Mouse (Mus musculus): Measurements from ENCODE around the gene D430019H16Rik. TPM values are rescaled to one million over a fixed set of nuclear protein-coding genes. Genes with fewer than 3 reads are reported as not detected.

Gene D430019H16Rik
- polyA plus RNA-seq, 1 experiment from 2014 or later, result 13.8 TPM

GRCm38 (mm10) chr12:105454258-105455062 is 804 bp downstream of the D430019H16Rik start:
- Histone ChIP-seq H3K9ac (replicated peaks) (peak overlapping the region; percentile 93), H3K4me3 (peak overlapping the region; percentile 93), H3K4me2 (replicated peaks) (peak overlapping the region; percentile 61), H3K4me1 (peaks cover 46% of the 10 kb centered on the region), H3K27ac (replicated peaks) (peak overlapping the region; percentile 84), H3K9me3 (no peaks in the 10 kb centered on the region), H3K36me3 (no peaks in the 10 kb centered on the region), H3K27me3 (no peaks in the 10 kb centered on the region)
- 2% methylated on average over 21 of the region's 21 CpGs for WGBS
- ATAC-seq (replicated peaks), result peak; percentile 70

GRCm38 (mm10) chr12:105455063-105455559 is 1.5 kb downstream of the D430019H16Rik start:
- Histone ChIP-seq H3K9ac (replicated peaks) (peak overlapping the region; percentile 93), H3K4me1 (peaks cover 50% of the 10 kb centered on the region), H3K36me3 (no peaks in the 10 kb centered on the region), H3K4me2 (replicated peaks) (peak overlapping the region; percentile 61), H3K27ac (replicated peaks) (peak overlapping the region; percentile 84), H3K9me3 (no peaks in the 10 kb centered on the region), H3K27me3 (no peaks in the 10 kb centered on the region), H3K4me3 (peak overlapping the region; percentile 93)
- under 1% methylated on average over 4 of the region's 4 CpGs for WGBS
- ATAC-seq (replicated peaks), result peak; percentile 46

GRCm38 (mm10) chr12:105458791-105459190 is 5.1 kb downstream of the D430019H16Rik start:
- WGBS, result 95% methylated on average over 6 of the region's 6 CpGs
- H3K4me2 ChIP-seq (replicated peaks), result no peak overlapping the region
- H3K27ac ChIP-seq (replicated peaks), result no peak overlapping the region
- no peak overlapping the region for H3K4me3 ChIP-seq
- no peaks in the 10 kb centered on the region for H3K27me3 ChIP-seq
- no peaks in the 10 kb centered on the region for H3K9me3 ChIP-seq
- ATAC-seq (replicated peaks), result no peak
- peaks cover 46% of the 10 kb centered on the region for H3K4me1 ChIP-seq
- peaks cover 4% of the 10 kb centered on the region; the same call in 1 of the 2 replicates for H3K36me3 ChIP-seq
- H3K9ac ChIP-seq (replicated peaks), result no peak overlapping the region

GRCm38 (mm10) chr12:105461066-105461465 is 7.4 kb downstream of the D430019H16Rik start:
- Histone ChIP-seq H3K4me2 (replicated peaks) (no peak overlapping the region), H3K4me3 (no peak overlapping the region), H3K9me3 (no peaks in the 10 kb centered on the region), H3K27me3 (no peaks in the 10 kb centered on the region), H3K27ac (replicated peaks) (no peak overlapping the region), H3K9ac (replicated peaks) (no peak overlapping the region), H3K36me3 (peaks cover 4% of the 10 kb centered on the region; the same call in 1 of the 2 replicates), H3K4me1 (peaks cover 37% of the 10 kb centered on the region)
- WGBS, result 78% methylated on average over 6 of the region's 6 CpGs
- ATAC-seq (replicated peaks), result no peak

GRCm38 (mm10) chr12:105469026-105469425 is 15.4 kb downstream of the D430019H16Rik start:
- Histone ChIP-seq H3K4me2 (replicated peaks) (no peak overlapping the region), H3K27me3 (no peaks in the 10 kb centered on the region), H3K36me3 (no peaks in the 10 kb centered on the region), H3K27ac (replicated peaks) (no peak overlapping the region), H3K4me1 (peaks cover 17% of the 10 kb centered on the region), H3K4me3 (no peak overlapping the region), H3K9ac (replicated peaks) (no peak overlapping the region), H3K9me3 (no peaks in the 10 kb centered on the region)
- WGBS, result 68% methylated on average over 8 of the region's 8 CpGs
- no peak for ATAC-seq (replicated peaks)

GRCm38 (mm10) chr12:105475230-105475911 is 21.7 kb downstream of the D430019H16Rik start:
- 0 out of 2 replicates have a peak, but pooled peaks have one; percentile 26 for ATAC-seq (replicated peaks)
- no peaks in the 10 kb centered on the region for H3K27me3 ChIP-seq
- peaks cover 6% of the 10 kb centered on the region; the same call in 1 of the 2 replicates for H3K36me3 ChIP-seq
- no peak overlapping the region for H3K4me3 ChIP-seq
- H3K9me3 ChIP-seq, result no peaks in the 10 kb centered on the region
- H3K27ac ChIP-seq (replicated peaks), result peak overlapping the region; percentile 56; the same call in 1 of the 2 replicates
- no peak overlapping the region for H3K4me2 ChIP-seq (replicated peaks)
- H3K9ac ChIP-seq (replicated peaks), result no peak overlapping the region
- WGBS, result 66% methylated on average over 12 of the region's 12 CpGs
- H3K4me1 ChIP-seq, result peaks cover 12% of the 10 kb centered on the region

- 0 out of 2 replicates have a peak, but pooled peaks have one; percentile 28 for ATAC-seq (replicated peaks)
Observed at GRCm38 (mm10) chr12:105476453-105476852, 22.8 kb downstream of the D430019H16Rik start.

GRCm38 (mm10) chr12:105476993-105477392 is 23.3 kb downstream of the D430019H16Rik start:
- Histone ChIP-seq H3K9me3 (no peaks in the 10 kb centered on the region), H3K36me3 (peaks cover 9% of the 10 kb centered on the region; the same call in 1 of the 2 replicates), H3K4me1 (peaks cover 12% of the 10 kb centered on the region), H3K4me2 (replicated peaks) (no peak overlapping the region), H3K4me3 (no peak overlapping the region), H3K27me3 (no peaks in the 10 kb centered on the region), H3K27ac (replicated peaks) (no peak overlapping the region), H3K9ac (replicated peaks) (no peak overlapping the region)
- ATAC-seq (replicated peaks), result no peak
- WGBS, result 69% methylated on average over 9 of the region's 9 CpGs

More at GRCm38 (mm10) chr12:105476453-105476852, 22.8 kb downstream of the D430019H16Rik start:
- no peak overlapping the region for H3K4me3 ChIP-seq
- peak overlapping the region; percentile 56 for H3K27ac ChIP-seq (replicated peaks)
- WGBS, result 49% methylated on average over 9 of the region's 9 CpGs
- no peak overlapping the region for H3K9ac ChIP-seq (replicated peaks)
- H3K9me3 ChIP-seq, result no peaks in the 10 kb centered on the region
- H3K36me3 ChIP-seq, result peaks cover 9% of the 10 kb centered on the region; the same call in 1 of the 2 replicates
- no peak overlapping the region for H3K4me2 ChIP-seq (replicated peaks)
- H3K27me3 ChIP-seq, result no peaks in the 10 kb centered on the region
- H3K4me1 ChIP-seq, result peaks cover 12% of the 10 kb centered on the region

- Histone ChIP-seq H3K27ac (replicated peaks) (no peak overlapping the region), H3K27me3 (no peaks in the 10 kb centered on the region), H3K9ac (replicated peaks) (no peak overlapping the region), H3K4me1 (no peaks in the 10 kb centered on the region), H3K4me2 (replicated peaks) (no peak overlapping the region), H3K36me3 (peaks cover 14% of the 10 kb centered on the region), H3K4me3 (no peak overlapping the region), H3K9me3 (no peaks in the 10 kb centered on the region)
- 49% methylated on average over 3 of the region's 3 CpGs for WGBS
- ATAC-seq (replicated peaks), result peak; percentile 23; the same call in 1 of the 2 replicates
Observed at GRCm38 (mm10) chr12:105483503-105483902, 29.8 kb downstream of the D430019H16Rik start.

- no peak overlapping the region for H3K9ac ChIP-seq (replicated peaks)
- no peaks in the 10 kb centered on the region for H3K27me3 ChIP-seq
- no peak overlapping the region for H3K4me3 ChIP-seq
- peaks cover 22% of the 10 kb centered on the region for H3K36me3 ChIP-seq
- ATAC-seq (replicated peaks), result no peak
- no peak overlapping the region for H3K27ac ChIP-seq (replicated peaks)
- no peaks in the 10 kb centered on the region for H3K4me1 ChIP-seq
- no peak overlapping the region for H3K4me2 ChIP-seq (replicated peaks)
- no peaks in the 10 kb centered on the region for H3K9me3 ChIP-seq
- WGBS, result 84% methylated on average over 3 of the region's 3 CpGs
Observed at GRCm38 (mm10) chr12:105490227-105490626, 36.6 kb downstream of the D430019H16Rik start.

- WGBS, result 92% methylated on average over 6 of the region's 6 CpGs
- Histone ChIP-seq H3K9ac (replicated peaks) (no peak overlapping the region), H3K4me1 (no peaks in the 10 kb centered on the region), H3K9me3 (no peaks in the 10 kb centered on the region), H3K27me3 (no peaks in the 10 kb centered on the region), H3K4me3 (no peak overlapping the region), H3K27ac (replicated peaks) (no peak overlapping the region), H3K36me3 (peaks cover 22% of the 10 kb centered on the region), H3K4me2 (replicated peaks) (no peak overlapping the region)
- no peak for ATAC-seq (replicated peaks)
Observed at GRCm38 (mm10) chr12:105490794-105491193, 37.1 kb downstream of the D430019H16Rik start.

GRCm38 (mm10) chr12:105494796-105495195 is 41.1 kb downstream of the D430019H16Rik start:
- Histone ChIP-seq H3K9ac (replicated peaks) (no peak overlapping the region), H3K36me3 (peaks cover 5% of the 10 kb centered on the region), H3K27me3 (no peaks in the 10 kb centered on the region), H3K4me2 (replicated peaks) (no peak overlapping the region), H3K9me3 (no peaks in the 10 kb centered on the region), H3K4me3 (no peak overlapping the region), H3K27ac (replicated peaks) (no peak overlapping the region), H3K4me1 (no peaks in the 10 kb centered on the region)
- ATAC-seq (replicated peaks), result no peak
- 89% methylated on average over 5 of the region's 5 CpGs for WGBS

Measured in forebrain, embryonic 15.5 days (tissue).